Mouse (Mus musculus) forebrain, embryonic 16.5 days (tissue): ENCODE results near the gene Capn11. TPM values are rescaled to one million over a fixed set of nuclear protein-coding genes. Genes with fewer than 3 reads are reported as not detected.

Experiments
- ATAC-seq: fragments of 200-750 bp; cut with Nextera tagmentation; 2 replicates; pipeline ENCODE4 v1.8.0; 2017; ENCODE audit warnings: mild to moderate bottlenecking, moderate library complexity
- H3K27ac ChIP-seq: fragments of 300-500 bp; sonication (generic); 2 replicates; pipeline ENCODE4 v1.5.1; 2014; ENCODE audit warnings: low read length, control low read depth
- H3K27me3 ChIP-seq: fragments of 300-500 bp; sonication (generic); replicated peaks from 2 replicates; pipeline ENCODE4 v1.6.1; 2014; ENCODE audit warnings: low read length; ENCODE audit not compliant: control insufficient read depth, insufficient read depth
- H3K36me3 ChIP-seq: fragments of 300-500 bp; sonication (generic); 2 replicates; pipeline ENCODE4 v1.6.1; 2014; ENCODE audit not compliant: control insufficient read depth, insufficient read depth
- H3K4me1 ChIP-seq: fragments of 300-500 bp; sonication (generic); replicated peaks from 2 replicates; pipeline ENCODE4 v1.6.1; 2014; ENCODE audit warnings: low read length; ENCODE audit not compliant: control insufficient read depth, insufficient read depth
- H3K4me2 ChIP-seq: fragments of 300-500 bp; sonication (generic); 2 replicates; pipeline ENCODE4 v1.6.1; 2014; ENCODE audit warnings: mild to moderate bottlenecking, low read length, control low read depth
- H3K4me3 ChIP-seq: fragments of 300-500 bp; sonication (generic); replicated peaks from 2 replicates; pipeline ENCODE4 v1.5.1; 2014; ENCODE audit warnings: mild to moderate bottlenecking, low read length, control low read depth
- H3K9ac ChIP-seq: fragments of 300-500 bp; sonication (generic); replicated peaks from 2 replicates; pipeline ENCODE4 v1.6.1; 2014; ENCODE audit warnings: low read depth, low read length, control low read depth
- H3K9me3 ChIP-seq: fragments of 300-500 bp; sonication (generic); 2 replicates; pipeline ENCODE4 v1.6.1; 2016; ENCODE audit warnings: low read length; ENCODE audit not compliant: control insufficient read depth
- WGBS: fragments of 180-500 bp; shearing (Covaris S2); extraction: QIAGEN DNeasy Blood & Tissue Kit; methylation state at CpG from one replicate; pipeline ENCODE4 v1.1.7; 2014; 5-methylcytosine and 5-hydroxymethylcytosine counted together
- polyA plus RNA-seq: library from polyadenylated mRNA; unstranded; fragments of >200 nt; fragmentation: Nextera tagmentation; extraction: Ambion mirVana; gene quantifications from 2 replicates; pipeline ENCODE4 v1.2.1, GENCODE M21; 2015

Capn11 gene
- polyA plus RNA-seq, 1 experiment from 2014 or later: 0.85 TPM

DNA sequence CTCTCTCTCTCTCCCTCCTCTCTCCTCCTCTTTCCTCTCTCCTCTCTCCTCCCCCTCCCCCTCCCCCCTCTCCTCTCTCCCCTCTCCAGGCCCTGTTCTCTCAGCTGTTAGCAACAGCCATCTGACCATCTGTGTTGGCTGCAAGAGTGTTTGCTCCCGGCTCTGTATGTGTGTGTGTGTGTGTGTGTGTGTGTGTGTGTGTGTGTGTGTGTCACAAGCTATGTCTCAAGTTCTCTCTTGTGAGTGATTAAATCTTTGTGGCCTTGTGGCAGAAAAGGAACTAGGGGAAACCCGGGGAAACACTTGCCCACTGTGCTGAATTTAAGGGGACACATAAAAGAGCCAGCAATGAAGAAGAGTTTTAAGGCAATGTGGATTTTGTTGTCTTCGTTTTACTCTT is 61.3 kb downstream of the Capn11 start:
- WGBS: 48% methylated on average over 3 of the region's 3 CpGs
- Histone ChIP-seq H3K9me3 (no peaks in the 10 kb centered on the region), H3K36me3 (no peaks in the 10 kb centered on the region), H3K9ac (no peak overlapping the region), H3K27ac (no peak overlapping the region), H3K4me1 (peaks cover 45% of the 10 kb centered on the region), H3K4me2 (no peak overlapping the region), H3K27me3 (peaks cover 16% of the 10 kb centered on the region), H3K4me3 (no peak overlapping the region)
- peak; percentile 27; the same call in 1 of the 2 replicates for ATAC-seq

- peak; percentile 41 for ATAC-seq
- 24% methylated on average over 11 of the region's 11 CpGs for WGBS
- Histone ChIP-seq H3K9me3 (no peaks in the 10 kb centered on the region), H3K4me3 (no peak overlapping the region), H3K36me3 (no peaks in the 10 kb centered on the region), H3K27me3 (peaks cover 12% of the 10 kb centered on the region), H3K27ac (peak overlapping the region; percentile 71), H3K4me1 (peaks cover 55% of the 10 kb centered on the region), H3K9ac (no peak overlapping the region), H3K4me2 (no peak overlapping the region)
Measured at GRCm38 (mm10) chr17:45596631-45597396, 62.3 kb downstream of the Capn11 start.

- peak; percentile 16; the same call in 1 of the 2 replicates for ATAC-seq
- no peaks in the 10 kb centered on the region for H3K9me3 ChIP-seq
- H3K27me3 ChIP-seq: peaks cover 7% of the 10 kb centered on the region; the same call in 1 of the 2 replicates
- H3K4me2 ChIP-seq: peak overlapping the region; percentile 95
- peaks cover 56% of the 10 kb centered on the region for H3K4me1 ChIP-seq
- H3K4me3 ChIP-seq: peak overlapping the region; percentile 63
- H3K27ac ChIP-seq: peak overlapping the region; percentile 21; the same call in 1 of the 2 replicates
- H3K36me3 ChIP-seq: no peaks in the 10 kb centered on the region
- 4% methylated on average over 23 of the region's 23 CpGs for WGBS
- peak overlapping the region; percentile 79 for H3K9ac ChIP-seq
Measured at GRCm38 (mm10) chr17:45595736-45596390, 63.3 kb downstream of the Capn11 start.

DNA sequence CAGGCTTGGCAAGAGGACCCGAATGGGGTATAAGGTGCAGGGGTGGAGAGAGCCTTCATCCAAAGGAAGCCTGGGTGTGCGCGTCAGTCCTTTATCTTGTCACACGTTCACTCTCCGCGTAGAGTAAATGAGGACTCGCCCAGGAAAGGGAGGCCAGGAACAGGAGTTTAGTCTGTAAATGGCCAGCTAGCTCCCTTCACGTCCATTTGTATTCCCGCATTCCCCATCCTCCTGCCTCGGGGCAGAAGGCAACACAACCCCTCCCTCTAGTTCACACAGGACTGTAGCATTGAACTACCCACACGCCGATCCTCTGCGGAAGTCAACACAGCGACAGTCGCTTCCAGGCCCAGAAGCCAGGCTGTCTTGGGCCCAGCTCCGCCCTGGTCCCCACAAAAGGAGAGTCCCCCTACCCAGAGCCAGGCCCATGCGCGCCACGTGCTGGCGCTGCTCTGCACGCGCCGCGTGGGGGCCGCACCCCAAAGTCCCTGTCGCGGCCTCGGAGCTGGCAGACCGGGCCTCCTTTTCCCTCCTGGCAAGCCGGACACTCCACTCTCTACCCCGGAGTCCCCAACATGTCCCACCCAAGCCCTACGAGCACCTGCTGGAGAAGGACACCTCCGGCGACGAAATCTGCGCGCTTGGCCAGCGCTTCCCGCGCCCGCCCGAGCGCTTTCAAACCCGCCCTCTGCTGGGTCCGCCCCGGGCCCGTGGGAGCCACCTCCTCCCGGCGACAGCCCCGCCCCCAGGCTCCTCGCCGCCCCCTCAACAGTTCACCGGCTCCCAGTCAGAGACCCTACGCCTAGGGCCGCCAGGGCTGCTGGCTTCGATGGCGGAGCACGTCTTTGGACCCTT is 64.0 kb downstream of the Capn11 start:
- Histone ChIP-seq H3K9me3 (no peaks in the 10 kb centered on the region), H3K4me3 (peak overlapping the region; percentile 63), H3K9ac (peak overlapping the region; percentile 79), H3K27me3 (peaks cover 1% of the 10 kb centered on the region; the same call in 1 of the 2 replicates), H3K4me1 (peaks cover 56% of the 10 kb centered on the region), H3K27ac (no peak overlapping the region), H3K36me3 (no peaks in the 10 kb centered on the region), H3K4me2 (peak overlapping the region; percentile 95)
- WGBS: under 1% methylated on average over 55 of the region's 58 CpGs
- peak; percentile 81 for ATAC-seq

GRCm38 (mm10) chr17:45594195-45594594 is 64.9 kb downstream of the Capn11 start:
- no peaks in the 10 kb centered on the region for H3K27me3 ChIP-seq
- H3K36me3 ChIP-seq: no peaks in the 10 kb centered on the region
- 53% methylated on average over 8 of the region's 8 CpGs for WGBS
- no peak for ATAC-seq
- peak overlapping the region; percentile 63 for H3K4me3 ChIP-seq
- H3K4me2 ChIP-seq: peak overlapping the region; percentile 95
- no peak overlapping the region for H3K27ac ChIP-seq
- H3K9ac ChIP-seq: 0 out of 2 replicates have a peak overlapping the region, but pooled peaks have one; percentile 79
- peaks cover 52% of the 10 kb centered on the region for H3K4me1 ChIP-seq
- H3K9me3 ChIP-seq: no peaks in the 10 kb centered on the region

DNA sequence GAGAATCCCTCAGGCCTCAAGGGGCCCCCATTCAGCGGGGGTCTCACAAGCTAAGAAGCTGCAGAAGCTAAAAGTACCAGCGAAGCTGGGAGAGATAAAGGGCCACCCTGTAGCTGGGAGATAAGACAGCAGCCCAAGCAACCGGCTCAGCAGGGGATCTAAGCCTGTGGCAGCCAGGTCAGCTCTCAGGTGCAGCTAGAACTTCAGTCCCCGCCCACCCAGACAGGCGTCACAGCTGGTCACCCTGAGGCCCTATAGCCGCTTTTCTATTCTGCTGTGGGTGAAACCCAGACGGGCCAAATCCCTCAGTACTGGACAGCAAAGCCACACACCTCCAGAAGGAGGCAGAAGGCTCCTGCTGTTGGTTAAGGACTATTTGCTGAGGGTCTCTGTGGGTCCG is 65.6 kb downstream of the Capn11 start:
- Histone ChIP-seq H3K4me2 (peak overlapping the region; percentile 19), H3K27ac (no peak overlapping the region), H3K9me3 (no peaks in the 10 kb centered on the region), H3K9ac (0 out of 2 replicates have a peak overlapping the region, but pooled peaks have one; percentile 5), H3K4me1 (peaks cover 51% of the 10 kb centered on the region), H3K27me3 (no peaks in the 10 kb centered on the region), H3K36me3 (no peaks in the 10 kb centered on the region), H3K4me3 (no peak overlapping the region)
- ATAC-seq: no peak
- WGBS: 21% methylated on average over 8 of the region's 8 CpGs

DNA sequence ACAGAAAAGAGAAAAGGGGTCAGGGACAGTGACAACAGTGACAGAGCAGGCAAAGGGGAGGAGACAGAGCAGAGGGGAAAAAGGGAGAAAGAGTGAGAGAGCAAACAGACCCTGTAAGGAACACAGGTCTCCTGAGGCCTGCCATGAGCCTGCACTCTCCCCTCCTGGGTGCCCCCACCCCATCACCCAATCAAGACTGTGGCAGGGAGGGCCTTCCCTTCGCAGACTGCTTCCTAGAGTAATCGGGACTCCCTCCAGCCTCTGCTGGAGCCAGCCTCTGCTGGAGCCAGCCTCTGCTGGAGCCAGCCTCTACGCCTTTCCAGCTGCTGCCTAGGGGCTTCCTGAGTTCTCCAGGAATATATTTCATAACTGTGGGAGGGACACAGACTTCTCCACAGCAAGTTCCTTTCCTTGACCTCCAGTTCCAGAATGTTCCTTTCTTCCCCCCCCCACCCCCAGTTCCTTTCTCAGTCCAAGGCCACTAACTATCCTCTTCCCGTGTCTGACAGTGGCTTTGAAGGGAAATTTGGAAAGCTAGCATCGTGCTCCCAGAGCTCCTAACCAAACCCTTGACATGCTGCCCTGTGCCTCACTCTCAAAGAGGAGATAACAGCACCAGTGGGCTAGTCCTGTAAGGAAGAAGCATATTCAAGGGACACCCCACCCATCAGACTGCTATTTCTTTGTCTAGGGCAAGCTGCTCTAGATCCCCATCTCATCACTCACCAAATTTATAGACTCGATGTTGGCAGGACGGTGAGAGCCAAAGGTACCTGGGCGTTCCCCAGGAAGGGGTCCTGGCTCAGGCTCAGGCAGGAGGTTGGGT is 66.3 kb downstream of the Capn11 start:
- Histone ChIP-seq H3K9me3 (no peaks in the 10 kb centered on the region), H3K9ac (peak overlapping the region; percentile 3; the same call in 1 of the 2 replicates), H3K27me3 (no peaks in the 10 kb centered on the region), H3K4me3 (no peak overlapping the region), H3K4me1 (peaks cover 51% of the 10 kb centered on the region), H3K4me2 (peak overlapping the region; percentile 30), H3K27ac (no peak overlapping the region), H3K36me3 (no peaks in the 10 kb centered on the region)
- 56% methylated on average over 8 of the region's 8 CpGs for WGBS
- ATAC-seq: no peak

- Histone ChIP-seq H3K4me1 (peaks cover 47% of the 10 kb centered on the region), H3K4me3 (no peak overlapping the region), H3K9me3 (no peaks in the 10 kb centered on the region), H3K36me3 (peaks cover 3% of the 10 kb centered on the region; the same call in 1 of the 2 replicates), H3K9ac (peak overlapping the region; percentile 3; the same call in 1 of the 2 replicates), H3K27me3 (no peaks in the 10 kb centered on the region), H3K27ac (no peak overlapping the region), H3K4me2 (peak overlapping the region; percentile 30)
- no peak for ATAC-seq
- WGBS: 50% methylated on average over 16 of the region's 16 CpGs
Measured at GRCm38 (mm10) chr17:45591701-45592605, 67.2 kb downstream of the Capn11 start.
